Mouse (Mus musculus) spleen, adult 2 months (tissue): ENCODE measurements around the gene Plau.

Experiments
- CTCF ChIP-seq: fragments of 200-500 bp; IDR thresholded peaks from 2 replicates; pipeline ENCODE4 v1.5.1; 2011; ENCODE audit warnings: mild to moderate bottlenecking, inconsistent platforms; ENCODE audit not compliant: insufficient read depth, insufficient read length, insufficient replicate concordance; ENCODE audit errors: extremely low read depth
- POLR2A ChIP-seq: fragments of 200-500 bp; IDR thresholded peaks from 2 replicates; pipeline ENCODE4 v1.6.1; 2011; ENCODE audit warnings: low read depth, low read length, inconsistent platforms

DNA sequence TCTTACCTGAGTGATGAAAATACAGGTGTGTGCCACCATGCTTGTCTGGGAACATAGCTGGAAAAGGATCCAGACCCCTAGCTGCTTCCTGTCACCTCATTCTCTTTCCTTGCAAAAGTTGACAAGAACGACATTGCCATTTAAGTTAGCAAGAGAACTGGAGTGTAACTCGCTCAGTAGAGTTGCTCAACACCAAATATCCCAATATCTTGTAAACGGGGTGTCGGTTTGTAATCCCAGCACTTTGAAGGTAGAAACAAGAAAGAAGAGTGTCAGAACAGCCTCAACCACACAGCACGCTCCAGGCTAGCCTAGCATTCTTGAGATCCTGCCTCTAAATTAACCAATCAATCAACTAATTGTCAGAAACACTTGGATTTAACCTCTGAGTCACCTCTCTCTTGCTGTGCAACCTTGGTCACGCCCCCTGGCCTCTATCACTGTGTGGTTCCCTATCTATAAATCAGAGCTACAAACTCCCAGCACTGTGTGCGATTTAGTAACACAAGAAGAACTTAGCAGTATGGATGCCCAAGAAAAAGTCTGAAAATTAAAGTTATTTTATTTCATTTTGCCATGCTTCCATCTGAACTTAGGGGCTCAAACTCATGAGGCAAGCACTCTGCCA lies 24.6 kb upstream of the Plau start:
- TF ChIP-seq CTCF (no peak), POLR2A (no peak)
